Mouse (Mus musculus) hindbrain, embryonic 10.5 days (tissue): Measurements from ENCODE around the gene Scn5a. TPM values are rescaled to one million over a fixed set of nuclear protein-coding genes. Genes with fewer than 3 reads are reported as not detected.

Experiments used
- DNase-seq: peaks from one replicate; pipeline ENCODE4 v3.0.0-alpha.2; 2017; ENCODE audit warnings: low spot score
- H3K27ac ChIP-seq: fragments of 300-500 bp; sonication (generic); 2 replicates; pipeline ENCODE4 v1.5.1; 2016; ENCODE audit warnings: mild to moderate bottlenecking, moderate library complexity
- H3K27me3 ChIP-seq: fragments of 300-500 bp; sonication (generic); 2 replicates; pipeline ENCODE4 v1.6.1; 2016; ENCODE audit warnings: mild to moderate bottlenecking; ENCODE audit not compliant: poor library complexity, insufficient read depth, severe bottlenecking
- H3K36me3 ChIP-seq: fragments of 300-500 bp; sonication (generic); 2 replicates; pipeline ENCODE4 v1.6.1; 2016; ENCODE audit warnings: mild to moderate bottlenecking, moderate library complexity
- H3K4me1 ChIP-seq: fragments of 300-500 bp; sonication (generic); replicated peaks from 2 replicates; pipeline ENCODE4 v1.6.1; 2016; ENCODE audit warnings: mild to moderate bottlenecking
- H3K4me3 ChIP-seq: fragments of 300-500 bp; sonication (generic); 2 replicates; pipeline ENCODE4 v1.5.1; 2016; ENCODE audit warnings: mild to moderate bottlenecking, moderate library complexity
- H3K9me3 ChIP-seq: fragments of 300-500 bp; sonication (generic); 2 replicates; pipeline ENCODE4 v1.6.1; 2016; ENCODE audit warnings: mild to moderate bottlenecking, moderate library complexity
- WGBS: fragments of 180-500 bp; shearing (Covaris S2); methylation state at CpG from one replicate; pipeline ENCODE4 v1.1.7; 2016; 5-methylcytosine and 5-hydroxymethylcytosine counted together
- polyA plus RNA-seq: library from polyadenylated mRNA; unstranded; fragments of >200 nt; fragmentation: Nextera tagmentation; extraction: Ambion mirVana; gene quantifications from 2 replicates; pipeline ENCODE4 v1.2.1, GENCODE M21; 2016

Gene Scn5a
- polyA plus RNA-seq, 1 experiment from 2014 or later = 0.55 TPM

DNA sequence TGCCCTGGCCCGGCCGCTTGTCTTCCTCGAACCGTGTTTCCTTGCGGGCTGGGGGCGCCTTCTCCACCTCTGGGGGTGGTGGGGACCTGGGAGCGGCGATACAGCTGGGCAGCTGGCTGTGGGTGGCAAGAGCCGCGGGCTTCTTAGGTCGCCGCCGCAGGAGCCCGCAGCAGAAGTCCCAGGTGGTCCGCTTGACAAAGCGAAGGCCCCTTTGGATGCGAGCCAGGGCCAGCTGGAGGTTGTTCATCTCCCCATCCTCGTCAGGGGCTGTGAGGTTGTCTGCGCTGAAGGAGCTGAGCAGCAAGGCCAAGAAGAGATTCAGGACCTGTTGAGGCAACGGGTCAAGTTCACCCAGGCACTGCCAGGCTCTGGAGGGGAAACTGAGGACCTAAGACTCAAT lies 61.3 kb downstream of the Scn5a start:
- Histone ChIP-seq H3K27me3 (peaks cover 67% of the 10 kb centered on the region), H3K4me3 (no peak overlapping the region), H3K9me3 (no peaks in the 10 kb centered on the region), H3K27ac (no peak overlapping the region), H3K4me1 (peaks cover 20% of the 10 kb centered on the region), H3K36me3 (no peaks in the 10 kb centered on the region)
- DNase-seq = no peak
- 38% methylated on average over 20 of the region's 20 CpGs for WGBS

GRCm38 (mm10) chr9:119516815-119517214 lies 62.0 kb downstream of the Scn5a start:
- H3K27ac ChIP-seq = no peak overlapping the region
- peaks cover 62% of the 10 kb centered on the region for H3K27me3 ChIP-seq
- H3K4me1 ChIP-seq = peaks cover 20% of the 10 kb centered on the region
- DNase-seq = no peak
- H3K9me3 ChIP-seq = no peaks in the 10 kb centered on the region
- 80% methylated on average over 5 of the region's 5 CpGs for WGBS
- no peak overlapping the region for H3K4me3 ChIP-seq
- H3K36me3 ChIP-seq = no peaks in the 10 kb centered on the region

GRCm38 (mm10) chr9:119515454-119515853 lies 63.4 kb downstream of the Scn5a start:
- H3K27ac ChIP-seq = no peak overlapping the region
- peaks cover 20% of the 10 kb centered on the region for H3K4me1 ChIP-seq
- no peak overlapping the region for H3K4me3 ChIP-seq
- peaks cover 54% of the 10 kb centered on the region for H3K27me3 ChIP-seq
- WGBS = 89% methylated on average over 9 of the region's 9 CpGs
- DNase-seq = no peak
- H3K36me3 ChIP-seq = no peaks in the 10 kb centered on the region
- no peaks in the 10 kb centered on the region for H3K9me3 ChIP-seq

- Histone ChIP-seq H3K4me3 (no peak overlapping the region), H3K27ac (no peak overlapping the region), H3K4me1 (peaks cover 20% of the 10 kb centered on the region), H3K9me3 (no peaks in the 10 kb centered on the region), H3K36me3 (no peaks in the 10 kb centered on the region), H3K27me3 (peaks cover 54% of the 10 kb centered on the region)
- no peak for DNase-seq
- WGBS = 90% methylated on average over 8 of the region's 8 CpGs
These were observed 63.8 kb downstream of the Scn5a start for GRCm38 (mm10) chr9:119514986-119515385.

- no peak overlapping the region for H3K27ac ChIP-seq
- H3K4me1 ChIP-seq = peaks cover 16% of the 10 kb centered on the region
- 86% methylated on average over 8 of the region's 8 CpGs for WGBS
- DNase-seq = no peak
- H3K36me3 ChIP-seq = no peaks in the 10 kb centered on the region
- H3K4me3 ChIP-seq = no peak overlapping the region
- H3K27me3 ChIP-seq = peaks cover 45% of the 10 kb centered on the region
- no peaks in the 10 kb centered on the region for H3K9me3 ChIP-seq
These were observed 65.0 kb downstream of the Scn5a start for GRCm38 (mm10) chr9:119513816-119514215.

DNA sequence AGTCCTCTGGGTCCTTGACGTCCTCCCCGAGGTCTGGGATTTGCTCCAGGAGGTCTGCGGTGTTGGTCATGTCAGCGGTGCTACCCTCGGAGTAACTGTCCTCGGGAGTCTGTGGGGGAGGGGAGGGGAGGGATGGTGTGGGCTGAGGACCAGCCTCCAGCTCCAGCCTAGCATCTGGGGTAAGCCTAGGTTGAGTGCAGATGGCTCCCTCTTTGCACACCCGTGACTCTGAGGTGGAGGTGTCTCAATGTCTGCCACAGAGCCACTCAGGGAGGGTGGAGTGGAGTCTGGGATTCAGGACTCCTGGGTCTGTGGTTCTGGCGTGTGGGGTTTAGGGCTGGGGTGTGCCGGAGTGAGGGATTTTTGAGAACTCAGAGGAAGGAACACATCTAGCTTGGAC lies 65.8 kb downstream of the Scn5a start:
- no peak for DNase-seq
- H3K27ac ChIP-seq = no peak overlapping the region
- H3K9me3 ChIP-seq = no peaks in the 10 kb centered on the region
- WGBS = 86% methylated on average over 9 of the region's 9 CpGs
- no peaks in the 10 kb centered on the region for H3K36me3 ChIP-seq
- H3K27me3 ChIP-seq = peaks cover 37% of the 10 kb centered on the region
- peaks cover 16% of the 10 kb centered on the region for H3K4me1 ChIP-seq
- H3K4me3 ChIP-seq = no peak overlapping the region

- WGBS = 79% methylated on average over 6 of the region's 6 CpGs
- peaks cover 10% of the 10 kb centered on the region for H3K9me3 ChIP-seq
- H3K36me3 ChIP-seq = no peaks in the 10 kb centered on the region
- no peak for DNase-seq
- H3K27ac ChIP-seq = no peak overlapping the region
- peaks cover 16% of the 10 kb centered on the region for H3K27me3 ChIP-seq
- H3K4me3 ChIP-seq = no peak overlapping the region
- H3K4me1 ChIP-seq = 0 out of 2 replicates have a peak, but pooled peaks cover 9% of the 10 kb centered on the region
These were observed 67.9 kb downstream of the Scn5a start for GRCm38 (mm10) chr9:119510902-119511301.

GRCm38 (mm10) chr9:119504981-119505658 lies 73.7 kb downstream of the Scn5a start:
- H3K4me3 ChIP-seq = no peak overlapping the region

DNA sequence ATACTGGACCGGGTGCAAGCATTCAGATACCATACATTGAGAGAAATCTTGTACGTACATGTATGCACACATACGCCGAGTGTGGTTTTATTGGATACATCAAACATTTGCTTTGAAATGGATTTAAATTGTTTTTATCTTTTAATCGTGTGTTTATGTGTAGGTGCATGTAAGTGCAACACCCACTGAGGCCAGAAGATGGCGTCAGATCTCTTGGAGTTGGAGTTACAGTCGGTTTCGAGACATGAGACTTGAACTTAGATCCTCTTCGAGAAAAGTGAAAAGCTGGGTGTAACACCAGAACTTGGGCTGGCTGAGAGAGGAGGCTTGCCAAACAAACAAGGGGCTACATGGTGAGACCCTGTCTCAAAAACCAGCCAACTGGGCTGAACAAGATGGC lies 75.2 kb downstream of the Scn5a start:
- 92% methylated on average over 9 of the region's 9 CpGs for WGBS
- Histone ChIP-seq H3K4me3 (no peak overlapping the region), H3K9me3 (peaks cover 10% of the 10 kb centered on the region), H3K27ac (no peak overlapping the region), H3K4me1 (no peaks in the 10 kb centered on the region), H3K27me3 (no peaks in the 10 kb centered on the region), H3K36me3 (no peaks in the 10 kb centered on the region)
- DNase-seq = no peak

More at GRCm38 (mm10) chr9:119504981-119505658, 73.7 kb downstream of the Scn5a start:
- DNase-seq = no peak
- no peak overlapping the region for H3K27ac ChIP-seq
- no peaks in the 10 kb centered on the region for H3K27me3 ChIP-seq
- H3K9me3 ChIP-seq = peaks cover 10% of the 10 kb centered on the region
- no peaks in the 10 kb centered on the region for H3K36me3 ChIP-seq
- WGBS = 70% methylated on average over 11 of the region's 11 CpGs
- H3K4me1 ChIP-seq = no peaks in the 10 kb centered on the region

DNA sequence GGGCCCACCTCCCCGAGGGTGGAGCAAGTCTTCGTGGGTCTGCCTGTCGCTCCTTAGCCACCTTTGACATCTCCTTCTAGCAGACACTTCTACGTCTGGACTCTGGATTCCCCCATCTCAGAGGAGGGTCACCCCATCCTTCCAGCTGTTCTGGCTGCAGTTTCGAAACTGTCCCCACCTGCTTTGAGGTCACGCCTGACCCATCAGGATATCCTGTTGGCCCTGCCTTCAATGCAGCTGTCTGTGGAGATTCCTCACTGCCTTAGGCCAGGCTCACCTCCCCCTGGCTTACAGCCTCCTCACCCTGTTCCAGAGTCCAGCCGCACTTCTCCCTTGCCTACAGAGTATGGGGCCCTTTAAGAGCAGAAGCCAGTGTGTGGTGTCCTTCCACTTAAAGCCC lies 79.9 kb downstream of the Scn5a start:
- no peaks in the 10 kb centered on the region; the same call in 1 of the 2 replicates for H3K4me1 ChIP-seq
- DNase-seq = no peak
- H3K9me3 ChIP-seq = no peaks in the 10 kb centered on the region
- WGBS = 84% methylated on average over 7 of the region's 7 CpGs
- no peak overlapping the region for H3K27ac ChIP-seq
- H3K27me3 ChIP-seq = no peaks in the 10 kb centered on the region
- H3K4me3 ChIP-seq = no peak overlapping the region
- H3K36me3 ChIP-seq = no peaks in the 10 kb centered on the region

GRCm38 (mm10) chr9:119498247-119498607 lies 80.6 kb downstream of the Scn5a start:
- Histone ChIP-seq H3K27ac (no peak overlapping the region), H3K9me3 (no peaks in the 10 kb centered on the region), H3K4me1 (no peaks in the 10 kb centered on the region; the same call in 1 of the 2 replicates), H3K27me3 (no peaks in the 10 kb centered on the region), H3K4me3 (no peak overlapping the region), H3K36me3 (no peaks in the 10 kb centered on the region)
- no peak for DNase-seq
- 87% methylated on average over 9 of the region's 9 CpGs for WGBS

- Histone ChIP-seq H3K27me3 (no peaks in the 10 kb centered on the region), H3K4me3 (no peak overlapping the region), H3K9me3 (no peaks in the 10 kb centered on the region), H3K4me1 (no peaks in the 10 kb centered on the region; the same call in 1 of the 2 replicates), H3K36me3 (no peaks in the 10 kb centered on the region), H3K27ac (no peak overlapping the region)
- WGBS = 90% methylated on average over 15 of the region's 15 CpGs
- DNase-seq = no peak
These were observed 81.1 kb downstream of the Scn5a start for GRCm38 (mm10) chr9:119497546-119498246.

GRCm38 (mm10) chr9:119496960-119497359 lies 81.9 kb downstream of the Scn5a start:
- H3K27ac ChIP-seq = no peak overlapping the region
- H3K27me3 ChIP-seq = no peaks in the 10 kb centered on the region
- no peaks in the 10 kb centered on the region; the same call in 1 of the 2 replicates for H3K4me1 ChIP-seq
- no peak overlapping the region for H3K4me3 ChIP-seq
- H3K36me3 ChIP-seq = no peaks in the 10 kb centered on the region
- WGBS = 77% methylated on average over 5 of the region's 5 CpGs
- no peak for DNase-seq
- H3K9me3 ChIP-seq = no peaks in the 10 kb centered on the region
